16 mouse cellular contexts compared by ENCODE assay signal in the genomic region with DNA sequence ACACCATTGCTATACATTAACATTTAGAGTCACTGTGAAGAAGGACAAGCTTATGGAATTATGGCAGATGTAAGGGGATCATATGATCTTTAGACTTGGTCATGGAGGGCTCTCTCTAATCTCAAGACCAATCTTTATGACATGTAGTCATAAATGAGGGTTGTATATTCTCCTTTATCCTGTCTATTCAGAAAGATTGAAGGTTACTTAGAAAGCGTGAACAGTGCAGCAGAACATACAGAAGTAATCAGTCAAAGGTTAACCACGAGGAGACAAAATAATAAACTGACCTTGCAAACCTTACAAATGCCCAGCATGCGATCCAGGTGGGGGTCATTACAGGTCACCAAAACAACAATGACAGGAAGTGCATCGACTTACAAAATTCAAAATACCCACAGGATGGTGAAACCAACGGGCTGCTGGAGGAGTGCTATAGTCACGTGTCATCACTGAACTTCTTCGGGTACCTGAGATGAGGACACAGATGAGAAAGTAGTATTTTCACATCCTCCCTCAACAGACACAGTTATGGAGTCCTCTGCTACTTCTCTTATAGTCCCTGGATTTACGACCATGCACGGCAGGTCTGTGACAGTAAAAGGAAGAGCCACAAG. TPM values are rescaled to one million over a fixed set of nuclear protein-coding genes. Genes with fewer than 3 reads are reported as not detected.
A peak's percentile ranks its signal among the peaks of the same experiment; 100 is the strongest.
DNase-seq lines count a peak whose midpoint lies in the region; ATAC-seq and TF ChIP-seq lines count a peak whose summit lies in the region.
"Had no signal": no experiment of that assay in that cellular context is flagged by ENCODE, and none has a peak within 500 bp of the region (broad histone marks: within the 10 kb centered on the region; RNA-seq: fewer than 3 reads in every experiment).

No protein-coding gene starts in this region.

- H3K4me1 ChIP-seq in kidney, adult 2 months (ENCODE audit: control insufficient read depth, insufficient read depth, low read length): peaks cover 3% of the 10 kb centered on the region; the same call in 1 of the 2 replicates
- H3K4me1 ChIP-seq in kidney, embryonic 16.5 days (ENCODE audit: insufficient read depth, low read length): no peaks in the 10 kb centered on the region
- peaks cover 3% of the 10 kb centered on the region; the same call in 1 of the 2 replicates for H3K4me1 ChIP-seq in intestine, embryonic 16.5 days (ENCODE audit: control insufficient read depth, insufficient read depth, low read length)
- H3K4me1 ChIP-seq in hindbrain, embryonic 16.5 days (ENCODE audit: control insufficient read depth, insufficient read depth, low read depth, low read length): no peaks in the 10 kb centered on the region
- H3K4me1 ChIP-seq: embryonic facial prominence, embryonic 13.5 days; midbrain, embryonic 13.5 days; neural tube, embryonic 12.5 days had no signal

- no peak overlapping the region for H3K4me3 ChIP-seq in kidney, adult 2 months (ENCODE audit: insufficient read depth, low read depth, low read length)
- no peak overlapping the region for H3K4me3 ChIP-seq in kidney, embryonic 16.5 days (ENCODE audit: low read length)
- H3K4me3 ChIP-seq in intestine, embryonic 16.5 days (ENCODE audit: low read length): peak overlapping the region; percentile 14; the same call in 1 of the 2 replicates
- H3K4me3 ChIP-seq in hindbrain, embryonic 16.5 days (ENCODE audit: low read length): no peak overlapping the region
- H3K4me3 ChIP-seq: embryonic facial prominence, embryonic 13.5 days; forebrain, embryonic 10.5 days; midbrain, embryonic 13.5 days; neural tube, embryonic 12.5 days had no signal

- no peak overlapping the region for H3K4me2 ChIP-seq in kidney, embryonic 16.5 days (replicated peaks; ENCODE audit: low read depth, low read length)
- no peak overlapping the region; the same call in 1 of the 2 replicates for H3K4me2 ChIP-seq in intestine, embryonic 16.5 days (ENCODE audit: low read depth, low read length)
- no peak overlapping the region for H3K4me2 ChIP-seq in hindbrain, embryonic 16.5 days (ENCODE audit: low read length)
- H3K4me2 ChIP-seq: embryonic facial prominence, embryonic 13.5 days; midbrain, embryonic 13.5 days; neural tube, embryonic 12.5 days had no signal

- no peak for TF ChIP-seq POLR2A in kidney, adult 2 months (IDR thresholded peaks at IDR 0.05; ENCODE audit: low read depth, low read length)

- H3K36me3 ChIP-seq in kidney, adult 2 months (ENCODE audit: control insufficient read depth, insufficient read depth, low read length): no peaks in the 10 kb centered on the region
- no peaks in the 10 kb centered on the region for H3K36me3 ChIP-seq in kidney, embryonic 16.5 days (ENCODE audit: insufficient read depth, low read length)
- H3K36me3 ChIP-seq in intestine, embryonic 16.5 days (ENCODE audit: control insufficient read depth, insufficient read depth, low read length): no peaks in the 10 kb centered on the region
- H3K36me3 ChIP-seq in hindbrain, embryonic 16.5 days (ENCODE audit: control insufficient read depth, insufficient read depth, low read length): no peaks in the 10 kb centered on the region
- H3K36me3 ChIP-seq: embryonic facial prominence, embryonic 13.5 days; forebrain, embryonic 10.5 days; midbrain, embryonic 13.5 days; neural tube, embryonic 12.5 days had no signal

- no peak overlapping the region for H3K27ac ChIP-seq in kidney, adult 2 months (ENCODE audit: insufficient read depth, low read depth, low read length)
- H3K27ac ChIP-seq in kidney, embryonic 16.5 days (ENCODE audit: low read length): no peak overlapping the region
- peak overlapping the region; percentile 59 for H3K27ac ChIP-seq in intestine, embryonic 16.5 days (ENCODE audit: low read length)
- no peak overlapping the region for H3K27ac ChIP-seq in hindbrain, embryonic 16.5 days (ENCODE audit: low read depth, low read length)
- H3K27ac ChIP-seq: embryonic facial prominence, embryonic 13.5 days; forebrain, embryonic 10.5 days; midbrain, embryonic 13.5 days; neural tube, embryonic 12.5 days had no signal

- no peak for ATAC-seq in kidney, embryonic 16.5 days (ENCODE audit: low FRiP score, low TSS enrichment)
- ATAC-seq in intestine, embryonic 16.5 days: peak; percentile 85
- no peak for ATAC-seq in hindbrain, embryonic 16.5 days
- ATAC-seq: midbrain, embryonic 13.5 days had no signal

- peak; percentile 14 for DNase-seq in kidney, adult 2 months
- DNase-seq in thymus, postnatal 25 days: peak; percentile 25
- DNase-seq in thymus, postnatal 10 days (ENCODE audit: low spot score in 2 of 2): no peak
- DNase-seq in retina, postnatal 1 day: no peak
- no peak for DNase-seq in right cerebral cortex, postnatal 14 days
- DNase-seq: cerebellum, adult 11-12 months; heart, postnatal 14 days; liver; thymus, adult 18-20 months had no signal

- no peaks in the 10 kb centered on the region for H3K27me3 ChIP-seq in kidney, adult 2 months (replicated peaks; ENCODE audit: control insufficient read depth, insufficient read depth, low read length)
- H3K27me3 ChIP-seq in kidney, embryonic 16.5 days (ENCODE audit: insufficient read depth, low read length): no peaks in the 10 kb centered on the region
- no peaks in the 10 kb centered on the region for H3K27me3 ChIP-seq in intestine, embryonic 16.5 days (replicated peaks; ENCODE audit: control insufficient read depth, insufficient read depth, low read length)
- H3K27me3 ChIP-seq in hindbrain, embryonic 16.5 days (replicated peaks; ENCODE audit: control insufficient read depth, insufficient read depth, low read length): no peaks in the 10 kb centered on the region
- H3K27me3 ChIP-seq: embryonic facial prominence, embryonic 13.5 days; midbrain, embryonic 13.5 days; neural tube, embryonic 12.5 days had no signal

- no peak for TF ChIP-seq CTCF in kidney, adult 2 months (conservative IDR thresholded peaks at IDR 0.05; ENCODE audit: insufficient read depth, insufficient read length, low read depth, low read length)

- H3K9ac ChIP-seq in kidney, embryonic 16.5 days (replicated peaks; ENCODE audit: low read length): no peak overlapping the region
- no peak overlapping the region for H3K9ac ChIP-seq in intestine, embryonic 16.5 days (ENCODE audit: low read depth, low read length)
- H3K9ac ChIP-seq in hindbrain, embryonic 16.5 days (ENCODE audit: low read depth, low read length): no peak overlapping the region
- H3K9ac ChIP-seq: embryonic facial prominence, embryonic 13.5 days; midbrain, embryonic 13.5 days; neural tube, embryonic 12.5 days had no signal

- WGBS in kidney, adult 2 months: 32% methylated on average over 9 of the region's 9 CpGs
- 36% methylated on average over 9 of the region's 9 CpGs for WGBS in kidney, embryonic 16.5 days
- 43% methylated on average over 9 of the region's 9 CpGs for WGBS in intestine, embryonic 16.5 days
- WGBS in hindbrain, embryonic 16.5 days: 68% methylated on average over 9 of the region's 9 CpGs

- H3K9me3 ChIP-seq in kidney, embryonic 16.5 days (ENCODE audit: low read length): no peaks in the 10 kb centered on the region
- no peaks in the 10 kb centered on the region for H3K9me3 ChIP-seq in intestine, embryonic 16.5 days (ENCODE audit: control insufficient read depth, low read length)
- H3K9me3 ChIP-seq in hindbrain, embryonic 16.5 days (ENCODE audit: control insufficient read depth, low read length): no peaks in the 10 kb centered on the region
- H3K9me3 ChIP-seq: embryonic facial prominence, embryonic 13.5 days; forebrain, embryonic 10.5 days; midbrain, embryonic 13.5 days; neural tube, embryonic 12.5 days had no signal

RNA-seq across cellular contexts. Expression of a gene that starts 7.0 kb away (rescaled TPM):
- 19.2 and 21.9 TPM in 2 replicates for polyA plus RNA-seq in kidney, adult 2 months (2012; rRNA removed)
- 31.4 and 31.7 TPM in 2 replicates for polyA plus RNA-seq in kidney, embryonic 16.5 days (2015; fragmentation: Nextera tagmentation; extraction: Ambion mirVana)
- 34.6 and 45.9 TPM in 2 replicates for polyA plus RNA-seq in intestine, embryonic 16.5 days (2015; fragmentation: Nextera tagmentation; extraction: Ambion mirVana)
- polyA plus RNA-seq in hindbrain, embryonic 16.5 days (2015; fragmentation: Nextera tagmentation; extraction: Ambion mirVana): 34.5 and 42.7 TPM in 2 replicates

Comparison
In these comparisons a context has a peak if more than half of its experiments do, and no peak if none do; other contexts are left out.
1. DNase-seq: peak in kidney, adult 2 months (single experiment) and thymus, postnatal 25 days (single experiment); none in thymus, postnatal 10 days (0 of 2), retina, postnatal 1 day (single experiment) and right cerebral cortex, postnatal 14 days (single experiment).